Mouse (Mus musculus): ENCODE results near the gene Auts2.

GRCm38 (mm10) chr5:131510659-131511058, 1032.5 kb downstream of the Auts2 start:
- TF ChIP-seq EP300 (IDR thresholded peaks at IDR 0.05; ENCODE audit: low read depth) (no peak), CTCF (IDR thresholded peaks at IDR 0.05; ENCODE audit: low read depth) (no peak)
